13 mouse cellular contexts compared by ENCODE assay signal in the genomic region with DNA sequence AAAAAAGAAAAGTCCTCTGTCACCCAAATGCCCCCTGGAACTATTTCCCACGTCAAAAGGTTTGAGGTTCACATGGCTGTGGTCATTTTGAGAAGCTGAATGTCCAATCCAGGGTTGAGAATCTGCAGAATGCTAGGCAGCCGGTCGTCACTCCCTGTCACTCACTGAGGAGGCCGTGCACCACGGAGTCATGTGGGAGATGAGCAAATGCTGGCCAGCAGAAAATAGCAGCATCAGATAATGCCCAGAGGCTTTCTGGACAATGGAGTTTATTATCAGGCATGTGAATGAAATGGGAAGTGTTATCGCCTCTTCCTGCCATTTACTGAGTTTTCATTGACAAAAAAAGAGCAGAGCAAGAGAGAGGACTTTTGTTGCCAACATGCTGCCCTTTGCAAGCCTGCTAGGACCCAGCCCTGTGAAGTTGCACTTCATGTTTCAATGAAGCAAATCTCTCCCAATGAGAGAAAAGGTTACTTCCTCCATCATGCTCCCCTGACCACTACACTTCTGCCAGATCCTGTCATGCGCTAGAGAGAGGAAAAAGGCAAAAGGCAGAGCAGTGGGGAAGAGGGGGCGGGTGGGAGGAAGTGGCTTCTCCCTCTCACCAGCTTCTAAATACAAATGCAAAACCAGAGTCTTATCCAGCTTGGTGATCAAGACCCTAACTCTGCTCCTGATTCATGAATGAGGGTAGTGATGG.
A peak's percentile ranks its signal among the peaks of the same experiment; 100 is the strongest.
DNase-seq lines count a peak whose midpoint lies in the region; ATAC-seq lines count a peak whose summit lies in the region.
"Had no signal": no experiment of that assay in that cellular context is flagged by ENCODE, and none has a peak within 500 bp of the region (broad histone marks: within the 10 kb centered on the region; RNA-seq: fewer than 3 reads in every experiment).

No protein-coding gene starts in this region.

- DNase-seq in heart, adult 11 months = peak; percentile 92
- DNase-seq in lung, postnatal 25 days (ENCODE audit: low spot score) = peak; percentile 21
- no peak for DNase-seq in lung, postnatal 10 days
- DNase-seq in urinary bladder, adult 18-20 months (ENCODE audit: low spot score in 2 of 2) = no peak
- DNase-seq: adrenal gland, adult 8-10 months; cerebellum, postnatal 10 days had no signal

- no peak for ATAC-seq in heart, embryonic 11.5 days (replicated peaks; ENCODE audit: insufficient number of reproducible peaks, low FRiP score, low TSS enrichment)
- ATAC-seq in granulocyte monocyte progenitor cell, adult 5-6 weeks (replicated peaks; ENCODE audit: poor library complexity, severe bottlenecking) = peak; percentile 76
- peak; percentile 56; the same call in 1 of the 2 replicates for ATAC-seq in monocyte, adult 5-6 weeks (replicated peaks; ENCODE audit: insufficient number of reproducible peaks, low FRiP score, low TSS enrichment, poor library complexity, severe bottlenecking)
- no peak for ATAC-seq in hindbrain, embryonic 12.5 days (ENCODE audit: low FRiP score)
- ATAC-seq: hindbrain, embryonic 16.5 days had no signal

- H3K4me1 ChIP-seq in heart, embryonic 11.5 days (ENCODE audit: control insufficient read depth, insufficient read depth, low read length) = peaks cover 6% of the 10 kb centered on the region; the same call in 1 of the 2 replicates
- no peaks in the 10 kb centered on the region for H3K4me1 ChIP-seq in hindbrain, embryonic 12.5 days
- H3K4me1 ChIP-seq: neural tube, embryonic 12.5 days had no signal

- H3K27ac ChIP-seq in heart, embryonic 11.5 days (ENCODE audit: low read depth, low read length) = no peak overlapping the region
- H3K27ac ChIP-seq in hindbrain, embryonic 12.5 days = no peak overlapping the region
- H3K27ac ChIP-seq: liver, embryonic 14.5 days; neural tube, embryonic 12.5 days had no signal

- 25% methylated on average over 8 of the region's 8 CpGs for WGBS in heart, embryonic 11.5 days (ENCODE audit: insufficient replicate concordance)
- 71% methylated on average over 8 of the region's 8 CpGs for WGBS in hindbrain, embryonic 12.5 days

- H3K9ac ChIP-seq in heart, embryonic 11.5 days (ENCODE audit: low read depth, low read length) = no peak overlapping the region
- no peak overlapping the region for H3K9ac ChIP-seq in hindbrain, embryonic 12.5 days
- H3K9ac ChIP-seq: liver, embryonic 14.5 days; neural tube, embryonic 12.5 days had no signal

- H3K4me2 ChIP-seq in heart, embryonic 11.5 days = no peak overlapping the region; the same call in 1 of the 2 replicates
- no peak overlapping the region for H3K4me2 ChIP-seq in hindbrain, embryonic 12.5 days (replicated peaks)
- H3K4me2 ChIP-seq: neural tube, embryonic 12.5 days had no signal

- H3K36me3 ChIP-seq in heart, embryonic 11.5 days (ENCODE audit: control insufficient read depth, insufficient read depth, low read length) = no peaks in the 10 kb centered on the region
- H3K36me3 ChIP-seq in hindbrain, embryonic 12.5 days = no peaks in the 10 kb centered on the region
- H3K36me3 ChIP-seq: neural tube, embryonic 12.5 days had no signal

- H3K4me3 ChIP-seq in heart, embryonic 11.5 days (ENCODE audit: low read depth, low read length) = no peak overlapping the region
- H3K4me3 ChIP-seq in hindbrain, embryonic 12.5 days = no peak overlapping the region
- H3K4me3 ChIP-seq: neural tube, embryonic 12.5 days had no signal

- no peaks in the 10 kb centered on the region for H3K27me3 ChIP-seq in heart, embryonic 11.5 days (ENCODE audit: control insufficient read depth, insufficient read depth, low read length)
- no peaks in the 10 kb centered on the region for H3K27me3 ChIP-seq in hindbrain, embryonic 12.5 days
- H3K27me3 ChIP-seq: neural tube, embryonic 12.5 days had no signal

- no peaks in the 10 kb centered on the region for H3K9me3 ChIP-seq in heart, embryonic 11.5 days (replicated peaks; ENCODE audit: control insufficient read depth, low read length)
- H3K9me3 ChIP-seq in hindbrain, embryonic 12.5 days (replicated peaks) = no peaks in the 10 kb centered on the region
- H3K9me3 ChIP-seq: neural tube, embryonic 12.5 days had no signal

Comparison
In these comparisons a context has a peak if more than half of its experiments do, and no peak if none do; other contexts are left out.
1. DNase-seq: peak in heart, adult 11 months (single experiment) and lung, postnatal 25 days (single experiment); none in lung, postnatal 10 days (single experiment) and urinary bladder, adult 18-20 months (0 of 2).
2. ATAC-seq: peak in granulocyte monocyte progenitor cell, adult 5-6 weeks (single experiment) and monocyte, adult 5-6 weeks (single experiment); none in heart, embryonic 11.5 days (single experiment) and hindbrain, embryonic 12.5 days (single experiment).